Mouse (Mus musculus) Patski (cell line): ENCODE measurements at regions not wholly inside any gene's neighbourhood (a gene's known extent, or its start where the extent isn't known, plus 50 kb on each side); places are given as distances from the start of the nearest gene placed in this dataset.
A peak's percentile ranks its signal among the peaks of the same experiment; 100 is the strongest.

Experiments
- ATAC-seq: fragments of 100-300 bp; one replicate; pipeline ENCODE4 v1.8.0; 2021
- CTCF ChIA-PET: fragments of 350-600 bp; sonication (Branson Sonifier 250); formaldehyde crosslinking; loops from one replicate; lab custom pipeline; 2022; ENCODE audit warnings: inconsistent platforms; lab: Charles Lee
- POLR2A ChIA-PET: fragments of 350-600 bp; sonication (Branson Sonifier 250); formaldehyde crosslinking; loops from one replicate; lab custom pipeline; 2022; ENCODE audit warnings: antibody characterized with exemption, inconsistent platforms; lab: Charles Lee
- DNase-seq: peaks from one replicate; pipeline ENCODE4 v3.0.0-alpha.2; 2011; ENCODE audit warnings: low read depth, low spot score
- H3K27me3 ChIP-seq: fragments of 371-371 bp; one replicate; pipeline ENCODE4 v1.5.1; 2021
- CTCF ChIP-seq: fragments of 100-300 bp; IDR thresholded peaks from one replicate; pipeline ENCODE4 v1.5.1; 2021
- in situ Hi-C: fragments of 300-500 bp; cut with MboI; formaldehyde crosslinking; loops from 3 replicates; pipeline ENCODE4 v1.11.1; 2018; ENCODE audit warnings: low pct_unique_long_range_greater_than_20kb, mixed read lengths

- no peak for ATAC-seq
- CTCF ChIA-PET = no interaction called here
Observed at GRCm38 (mm10) chr17:41525101-41525500, 590.3 kb upstream of the Cenpq start.

GRCm38 (mm10) chr17:41512041-41512440 is 577.2 kb upstream of the Cenpq start:
- POLR2A ChIA-PET = no interaction called here

More at GRCm38 (mm10) chr17:41525101-41525500, 590.3 kb upstream of the Cenpq start:
- no peak for DNase-seq
- TF ChIP-seq CTCF = no peak
- peaks cover 17% of the 10 kb centered on the region for H3K27me3 ChIP-seq
- in situ Hi-C loops = no loop called here
- POLR2A ChIA-PET = no interaction called here

GRCm38 (mm10) chr17:41505000-41505399 is 570.2 kb upstream of the Cenpq start:
- peak; percentile 53 for TF ChIP-seq CTCF
- CTCF ChIA-PET = interaction anchor here (0.7 to 1.9 kb wide), 5 partner anchors 10 to 1098 kb away, joined by 3 to 9 read pairs (median 3); partner anchors contain the start of gene Ptchd4
- POLR2A ChIA-PET = no interaction called here
- no peaks in the 10 kb centered on the region for H3K27me3 ChIP-seq
- DNase-seq (peak; percentile 4), ATAC-seq (no peak)
- in situ Hi-C loops = loop anchor here (5.0 kb wide), 1 partner anchor 1102 kb away; no protein-coding TSS in a partner anchor

More at GRCm38 (mm10) chr17:41512041-41512440, 577.2 kb upstream of the Cenpq start:
- no peak for ATAC-seq
- no peak for TF ChIP-seq CTCF
- CTCF ChIA-PET = no interaction called here
- in situ Hi-C loops = no loop called here
- no peak for DNase-seq
- H3K27me3 ChIP-seq = peaks cover 5% of the 10 kb centered on the region
